Mouse (Mus musculus): Measurements from ENCODE around the gene Gm17304. TPM values are rescaled to one million over a fixed set of nuclear protein-coding genes. Genes with fewer than 3 reads are reported as not detected.
A peak's percentile ranks its signal among the peaks of the same experiment; 100 is the strongest.

The Gm17304 gene
- total RNA-seq, 2 experiments from 2014 or later, result not detected

DNA sequence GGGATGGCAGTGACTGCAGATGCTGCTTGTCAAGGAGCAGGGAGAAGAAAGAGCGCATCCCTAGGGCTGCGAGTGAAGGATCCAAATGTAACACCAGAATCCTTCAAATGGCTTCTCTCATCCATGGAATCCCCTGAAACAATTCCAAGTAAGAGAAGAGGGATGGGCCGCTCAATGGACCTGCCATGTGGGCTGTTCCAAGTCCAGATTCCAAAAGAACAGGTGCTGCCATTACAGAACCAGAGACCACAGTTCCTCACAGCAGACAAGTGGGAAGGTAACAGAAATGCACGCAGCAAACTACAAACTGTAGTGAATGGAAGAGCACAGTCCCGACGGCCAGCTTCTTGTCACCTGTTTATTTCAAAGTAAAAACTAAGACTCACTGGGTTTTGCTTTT, 11.5 kb downstream of the Gm17304 start:
- DNase-seq, result no peak

GRCm38 (mm10) chr5:106622193-106622592, 13.3 kb downstream of the Gm17304 start:
- intact Hi-C loops (cut with DNase I), result no loop called here
- no peak for DNase-seq

More for the DNA sequence above, 11.5 kb downstream of the Gm17304 start:
- intact Hi-C loops (cut with DNase I), result no loop called here

GRCm38 (mm10) chr5:106623337-106623736, 14.4 kb downstream of the Gm17304 start:
- intact Hi-C loops (cut with DNase I), result no loop called here

DNA sequence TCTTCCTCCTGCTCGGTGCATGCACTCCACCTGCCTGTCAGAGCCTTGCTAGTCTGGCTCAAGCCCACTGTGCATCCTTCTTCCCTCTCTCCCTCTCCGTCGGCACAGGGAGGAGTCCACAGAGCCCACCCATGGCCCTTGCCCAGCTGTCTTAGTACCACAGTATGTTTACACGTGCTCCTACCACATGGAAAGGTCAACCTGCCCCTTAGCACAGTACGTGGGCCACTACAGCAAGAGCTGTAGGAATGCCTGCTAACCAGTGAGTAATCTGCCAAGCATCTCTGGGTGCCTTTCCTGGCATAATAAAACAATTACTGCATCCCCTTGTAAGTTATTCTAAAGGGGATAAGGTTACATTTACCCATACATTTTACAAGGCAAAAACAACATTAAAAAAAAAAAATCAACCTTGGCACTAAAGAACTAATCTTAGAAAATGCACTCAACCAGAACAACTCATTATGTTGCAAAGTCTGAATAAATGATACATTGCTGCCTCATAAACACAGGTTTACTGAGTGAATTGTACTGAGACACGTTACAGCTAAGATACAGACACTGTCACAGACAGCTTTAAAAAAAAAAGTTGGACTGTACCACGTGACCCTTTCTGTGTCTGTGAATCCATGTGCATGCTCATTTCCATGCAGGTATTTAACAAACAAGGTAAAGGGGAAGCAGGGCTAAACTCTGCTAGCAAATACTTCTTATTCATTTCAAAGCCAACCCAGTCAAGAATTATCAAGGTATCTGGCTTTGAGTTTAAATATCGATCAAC, 19.7 kb downstream of the Gm17304 start:
- intact Hi-C loops (cut with DNase I), result no loop called here
- DNase-seq, result no peak

More at GRCm38 (mm10) chr5:106623337-106623736, 14.4 kb downstream of the Gm17304 start:
- DNase-seq, result peak in 1 of 2 experiments; percentile 34

DNA sequence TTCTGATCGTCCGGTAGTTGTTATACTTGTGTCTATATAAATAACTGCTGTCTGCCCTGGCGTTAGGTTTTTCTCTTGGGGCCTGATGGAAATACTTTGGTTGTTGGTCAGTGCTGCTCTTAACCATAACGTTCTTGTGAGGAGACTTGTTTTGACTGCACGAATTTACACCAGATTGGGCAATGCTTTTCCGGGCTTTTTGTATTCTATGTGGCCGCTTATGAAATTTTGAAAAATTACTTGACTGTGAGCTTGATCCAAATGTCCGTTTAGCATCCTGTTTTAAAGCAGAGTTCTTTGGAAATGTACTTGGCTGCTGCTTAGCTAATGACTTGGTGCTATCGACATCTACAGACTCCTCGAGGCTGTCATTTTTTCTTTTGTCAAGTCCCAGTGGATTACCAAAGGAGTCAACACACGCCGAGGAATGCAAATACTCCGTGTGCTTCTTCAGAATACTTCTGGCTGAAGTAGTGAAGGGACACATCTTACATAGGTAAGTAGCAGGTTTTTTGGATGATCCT, 27.6 kb downstream of the Gm17304 start:
- no peak for DNase-seq
- intact Hi-C loops (cut with DNase I), result no loop called here

- intact Hi-C loops (cut with DNase I), result no loop called here
- no peak for DNase-seq
These were observed 30.7 kb downstream of the Gm17304 start for GRCm38 (mm10) chr5:106639627-106640026.

DNA sequence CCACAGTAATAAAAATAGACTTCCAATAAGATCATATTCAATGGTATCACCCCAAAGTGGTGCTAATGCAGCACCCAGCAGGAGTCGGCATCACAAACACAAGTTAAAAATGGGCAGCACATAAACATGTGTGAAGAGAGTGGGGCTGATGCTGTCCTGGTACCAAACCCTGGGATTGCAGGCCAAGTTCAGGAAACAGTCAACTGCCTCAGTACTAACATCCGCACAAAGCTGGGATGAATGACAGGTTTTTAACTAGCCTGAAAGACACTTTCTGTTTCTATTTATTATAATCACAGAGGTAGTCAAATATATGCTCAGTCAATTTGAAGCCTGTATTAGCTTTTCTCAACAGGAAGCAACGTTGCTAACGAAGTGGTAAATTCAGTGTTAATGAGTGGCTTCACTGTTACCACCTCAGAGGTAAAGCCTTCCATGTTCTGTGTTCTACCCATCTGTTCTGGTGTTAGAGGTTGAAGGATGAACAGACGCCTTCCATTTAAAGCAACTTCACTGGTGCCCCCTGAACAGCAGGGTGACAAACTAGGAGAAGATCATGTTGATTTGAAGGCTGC, 31.4 kb downstream of the Gm17304 start:
- intact Hi-C loops (cut with DNase I), result no loop called here
- DNase-seq, result no peak

DNA sequence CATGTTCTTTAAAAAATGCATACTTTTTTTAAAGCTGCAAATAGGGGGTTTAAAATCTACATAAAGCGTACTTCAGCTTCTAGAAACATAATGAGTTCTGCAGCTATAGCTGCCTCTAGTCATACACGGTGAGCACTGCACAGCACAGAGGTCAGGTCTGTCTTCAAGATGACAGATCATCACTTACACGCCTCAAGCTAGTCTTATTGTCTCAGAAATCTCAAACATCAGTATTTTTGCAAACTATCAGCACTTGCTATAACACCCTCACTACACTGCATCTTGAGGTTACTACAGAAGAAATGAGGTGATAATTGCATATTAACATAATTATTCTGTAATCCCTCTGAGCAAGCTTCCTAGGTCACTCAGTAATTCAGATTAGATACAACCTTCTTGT, 33.0 kb downstream of the Gm17304 start:
- intact Hi-C loops (cut with DNase I), result no loop called here

DNA sequence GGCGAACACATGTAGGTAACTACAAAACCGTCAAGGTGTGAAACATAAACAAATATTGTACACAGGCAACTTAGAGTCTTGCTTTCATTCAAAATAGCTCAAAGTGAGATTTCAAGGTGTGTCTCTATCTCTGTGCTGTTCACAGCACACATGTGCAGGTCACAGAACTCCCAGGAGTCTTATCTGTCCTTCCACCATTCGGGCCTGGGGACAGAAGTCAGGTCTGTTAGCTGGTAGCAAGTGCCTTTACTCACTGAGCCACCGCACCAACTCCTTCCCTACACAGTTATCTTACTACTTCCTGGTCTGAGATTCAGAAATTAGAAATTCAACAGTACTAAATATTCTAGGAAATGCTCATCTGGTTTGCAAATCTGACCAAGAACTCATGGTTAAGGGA, 34.5 kb downstream of the Gm17304 start:
- DNase-seq, result no peak
- intact Hi-C loops (cut with DNase I), result no loop called here

More for the DNA sequence above, 33.0 kb downstream of the Gm17304 start:
- no peak for DNase-seq

GRCm38 (mm10) chr5:106649441-106649840, 40.5 kb downstream of the Gm17304 start:
- intact Hi-C loops (cut with DNase I), result loop anchor here (2.0 kb wide), 1 partner anchor 187 kb away; no protein-coding TSS in a partner anchor

GRCm38 (mm10) chr5:106649995-106650394, 41.1 kb downstream of the Gm17304 start:
- intact Hi-C loops (cut with DNase I), result loop anchor here (2.0 to 10.0 kb wide), 2 partner anchors 187 to 285 kb away; no protein-coding TSS in a partner anchor
- DNase-seq, result no peak

More at GRCm38 (mm10) chr5:106649441-106649840, 40.5 kb downstream of the Gm17304 start:
- no peak for DNase-seq

- no peak for DNase-seq
- intact Hi-C loops (cut with DNase I), result loop anchor here (10.0 kb wide), 1 partner anchor 287 kb away; no protein-coding TSS in a partner anchor
These were observed 43.4 kb downstream of the Gm17304 start for GRCm38 (mm10) chr5:106652220-106652753.

GRCm38 (mm10) chr5:106652790-106653328, 44.0 kb downstream of the Gm17304 start:
- no peak for DNase-seq
- intact Hi-C loops (cut with DNase I), result loop anchor here (10.0 kb wide), 1 partner anchor 288 kb away; no protein-coding TSS in a partner anchor

Other genes with a start within 250 kb of the Gm17304 start
- not detected for gene Barhl2, start 150.9 kb upstream of the Gm17304 start, total RNA-seq (2021)
- gene Zfp644, start 88.2 kb downstream of the Gm17304 start, total RNA-seq (2021), result 10 to 100 TPM; 66.0 to 70.4 TPM